26 mouse cellular contexts compared by ENCODE assay signal in the genomic region with DNA sequence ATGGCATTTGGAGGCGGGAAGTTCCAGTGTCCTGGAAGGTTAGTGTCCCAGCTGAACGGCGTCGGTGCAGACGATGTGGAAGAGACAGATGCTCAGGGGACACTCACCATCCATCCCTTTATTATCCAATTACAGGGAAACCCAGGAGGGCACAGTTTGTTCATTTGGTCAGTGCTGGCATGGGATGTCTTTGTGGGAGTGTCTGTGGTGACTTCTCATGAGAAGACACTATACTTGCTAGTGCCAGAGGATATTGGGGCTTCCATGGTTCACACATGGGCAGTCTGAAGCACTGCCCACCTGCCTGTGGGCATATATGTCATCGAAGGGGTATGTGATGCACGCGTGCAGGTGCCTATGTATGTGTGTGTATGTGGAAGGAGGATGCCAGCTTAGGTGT.
"Had no signal": no experiment of that assay in that cellular context is flagged by ENCODE, and none has a peak within 500 bp of the region (broad histone marks: within the 10 kb centered on the region; RNA-seq: fewer than 3 reads in every experiment).

No protein-coding gene starts in this region.

- H3K9me3 ChIP-seq: heart, embryonic 12.5 days; hindbrain, embryonic 10.5 days; hindbrain, embryonic 12.5 days; kidney, embryonic 15.5 days; limb, embryonic 13.5 days; limb, embryonic 15.5 days; liver, embryonic 13.5 days had no signal

- H3K4me1 ChIP-seq: heart, embryonic 12.5 days; hindbrain, embryonic 10.5 days; hindbrain, embryonic 12.5 days; kidney, embryonic 15.5 days; limb, embryonic 13.5 days; limb, embryonic 15.5 days; liver, embryonic 13.5 days had no signal

- H3K36me3 ChIP-seq: hindbrain, embryonic 12.5 days; kidney, embryonic 15.5 days; limb, embryonic 15.5 days; liver, embryonic 13.5 days had no signal

- H3K4me3 ChIP-seq: gastrocnemius, adult 2 months; heart, adult 2 months; heart, embryonic 12.5 days; hindbrain, embryonic 10.5 days; hindbrain, embryonic 12.5 days; kidney, embryonic 15.5 days; limb, embryonic 13.5 days; limb, embryonic 15.5 days; liver, embryonic 13.5 days had no signal

- H3K27ac ChIP-seq: gastrocnemius, adult 2 months; heart, adult 2 months; hindbrain, embryonic 10.5 days; hindbrain, embryonic 12.5 days; hindbrain, embryonic 14.5 days; kidney, embryonic 15.5 days; kidney, postnatal 0 days; limb, embryonic 13.5 days; limb, embryonic 15.5 days; liver, embryonic 13.5 days had no signal

- H3K27me3 ChIP-seq: heart, embryonic 12.5 days; hindbrain, embryonic 12.5 days; kidney, embryonic 15.5 days; limb, embryonic 13.5 days; limb, embryonic 15.5 days; liver, embryonic 13.5 days had no signal

- H3K4me2 ChIP-seq: heart, embryonic 12.5 days; hindbrain, embryonic 12.5 days; hindbrain, embryonic 14.5 days; kidney, embryonic 15.5 days; limb, embryonic 13.5 days; limb, embryonic 15.5 days; liver, embryonic 13.5 days had no signal

- DNase-seq: gastrocnemius, adult 2 months; gastrocnemius, postnatal 10 days; gastrocnemius, postnatal 25 days; heart, adult 2 months; heart, postnatal 10 days; heart, postnatal 4 days; kidney, adult 18-20 months; kidney, adult 8-10 months; kidney, postnatal 14 days; kidney, postnatal 36 days; layer of hippocampus, adult 9-11 months; layer of hippocampus, postnatal 36 days; left cerebral cortex, postnatal 4 days; liver, embryonic 13.5 days had no signal

- H3K9ac ChIP-seq: heart, embryonic 12.5 days; hindbrain, embryonic 12.5 days; hindbrain, embryonic 14.5 days; kidney, embryonic 15.5 days; limb, embryonic 13.5 days; limb, embryonic 15.5 days; liver, embryonic 13.5 days had no signal

- ATAC-seq: forebrain, embryonic 16.5 days; hindbrain, embryonic 16.5 days; inflammation-experienced regulatory T-cells, adult 6 months; intestine, postnatal 0 days had no signal
